Mouse (Mus musculus) intestine, embryonic 15.5 days (tissue): ENCODE data around the gene Tmprss4. TPM values are rescaled to one million over a fixed set of nuclear protein-coding genes. Genes with fewer than 3 reads are reported as not detected.

Experiments used
- ATAC-seq: fragments of 200-750 bp; cut with Nextera tagmentation; 2 replicates; pipeline ENCODE4 v1.8.0; 2017; ENCODE audit warnings: moderate TSS enrichment, moderate library complexity
- H3K27ac ChIP-seq: fragments of 300-500 bp; sonication (generic); 2 replicates; pipeline ENCODE4 v1.5.1; 2015; ENCODE audit warnings: mild to moderate bottlenecking, inconsistent platforms
- H3K27me3 ChIP-seq: fragments of 300-500 bp; sonication (generic); replicated peaks from 2 replicates; pipeline ENCODE4 v1.6.1; 2015; ENCODE audit warnings: inconsistent platforms
- H3K36me3 ChIP-seq: fragments of 300-500 bp; sonication (generic); 2 replicates; pipeline ENCODE4 v1.6.1; 2015; ENCODE audit warnings: inconsistent platforms
- H3K4me1 ChIP-seq: fragments of 300-500 bp; sonication (generic); replicated peaks from 2 replicates; pipeline ENCODE4 v1.6.1; 2015; ENCODE audit warnings: inconsistent platforms
- H3K4me2 ChIP-seq: fragments of 300-500 bp; sonication (generic); replicated peaks from 2 replicates; pipeline ENCODE4 v1.6.1; 2015; ENCODE audit warnings: mild to moderate bottlenecking, inconsistent platforms
- H3K4me3 ChIP-seq: fragments of 300-500 bp; sonication (generic); replicated peaks from 2 replicates; pipeline ENCODE4 v1.5.1; 2015; ENCODE audit warnings: inconsistent platforms
- H3K9ac ChIP-seq: fragments of 300-500 bp; sonication (generic); 2 replicates; pipeline ENCODE4 v1.6.1; 2015; ENCODE audit warnings: inconsistent platforms
- H3K9me3 ChIP-seq: fragments of 300-500 bp; sonication (generic); 2 replicates; pipeline ENCODE4 v1.6.1; 2016; ENCODE audit warnings: inconsistent platforms
- WGBS: fragments of 180-500 bp; shearing (Covaris S2); methylation state at CpG from one replicate; pipeline ENCODE4 v1.1.7; 2015; 5-methylcytosine and 5-hydroxymethylcytosine counted together
- polyA plus RNA-seq: library from polyadenylated mRNA; unstranded; fragments of >200 nt; fragmentation: Nextera tagmentation; extraction: Ambion mirVana; gene quantifications from 2 replicates; pipeline ENCODE4 v1.2.1, GENCODE M21; 2015

The Tmprss4 gene
- polyA plus RNA-seq, 1 experiment from 2014 or later: 29.1 TPM

DNA sequence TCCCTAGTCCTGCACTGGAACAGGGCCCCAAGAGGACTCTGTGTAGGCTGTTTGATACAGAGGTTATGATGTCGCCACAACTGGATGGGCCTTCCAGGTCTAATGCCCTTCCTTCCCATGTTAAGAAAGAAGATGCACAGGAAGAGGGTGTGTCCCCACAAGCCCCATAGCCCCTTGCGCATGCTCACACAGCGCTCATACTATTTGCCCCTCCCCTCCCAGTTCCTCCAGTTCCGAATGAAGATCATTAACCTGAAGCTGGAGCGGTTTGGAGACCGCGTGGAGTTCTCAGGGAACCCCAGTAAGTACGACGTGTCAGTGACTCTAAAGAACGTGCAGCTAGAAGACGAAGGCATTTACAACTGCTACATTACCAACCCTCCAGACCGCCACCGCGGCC, 78.7 kb downstream of the Tmprss4 start:
- Histone ChIP-seq H3K36me3 (no peaks in the 10 kb centered on the region), H3K9ac (no peak overlapping the region), H3K9me3 (no peaks in the 10 kb centered on the region), H3K4me1 (peaks cover 9% of the 10 kb centered on the region), H3K4me3 (no peak overlapping the region), H3K27ac (no peak overlapping the region), H3K27me3 (0 out of 2 replicates have a peak, but pooled peaks cover 3% of the 10 kb centered on the region), H3K4me2 (no peak overlapping the region)
- no peak for ATAC-seq
- 92% methylated on average over 14 of the region's 14 CpGs for WGBS

Other genes with a start within 250 kb of the Tmprss4 start
- gene Ube4a, start 238.5 kb downstream of the Tmprss4 start, polyA plus RNA-seq: 24.2 and 24.6 TPM in 2 replicates
- 0.76 and 1.0 TPM in 2 replicates for gene Cd3g, start 223.7 kb downstream of the Tmprss4 start, polyA plus RNA-seq
- not detected in 2 replicates for gene Cd3d, start 222.3 kb downstream of the Tmprss4 start, polyA plus RNA-seq
- gene Cd3e, start 194.5 kb downstream of the Tmprss4 start, polyA plus RNA-seq: 1.4 and 1.8 TPM in 2 replicates
- 29.6 and 31.2 TPM in 2 replicates for gene Mpzl2, start 164.3 kb downstream of the Tmprss4 start, polyA plus RNA-seq
- gene Mpzl3, start 148.9 kb downstream of the Tmprss4 start, polyA plus RNA-seq: 5.4 and 6.3 TPM in 2 replicates
- gene Jaml, start 124.9 kb downstream of the Tmprss4 start, polyA plus RNA-seq: 74.9 and 80.6 TPM in 2 replicates
- gene Scn2b, start 86.3 kb downstream of the Tmprss4 start, polyA plus RNA-seq: 2.7 and 3.0 TPM in 2 replicates
- gene Scn4b, start 65.7 kb downstream of the Tmprss4 start, polyA plus RNA-seq: 0.11 and 0.13 TPM in 2 replicates
- gene BC049352, start 22.1 kb downstream of the Tmprss4 start, polyA plus RNA-seq: 0.43 TPM in 1 of 2 replicates, not detected in the other
- gene Il10ra, start 65.1 kb upstream of the Tmprss4 start, polyA plus RNA-seq: 1.4 TPM in 2 replicates
- gene Tmprss13, start 115.0 kb upstream of the Tmprss4 start, polyA plus RNA-seq: 0.36 and 0.40 TPM in 2 replicates
- 76.5 and 77.2 TPM in 2 replicates for gene Fxyd6, start 166.1 kb upstream of the Tmprss4 start, polyA plus RNA-seq
- 2.6 and 3.0 TPM in 2 replicates for gene Fxyd2, start 195.6 kb upstream of the Tmprss4 start, polyA plus RNA-seq
- 0.38 and 0.44 TPM in 2 replicates for gene Dscaml1, start 222.5 kb upstream of the Tmprss4 start, polyA plus RNA-seq